Mouse (Mus musculus) adrenal gland, postnatal 25 days (tissue): ENCODE measurements at regions not wholly inside any gene's neighbourhood (a gene's known extent, or its start where the extent isn't known, plus 50 kb on each side); places are given as distances from the start of the nearest gene placed in this dataset.

ENCODE experiments used
- DNase-seq: peaks from one replicate; pipeline ENCODE4 v3.0.0; 2021; ENCODE audit warnings: mixed read lengths

GRCm38 (mm10) chr15:49043035-49043434 lies 4841.7 kb upstream of the Gm7489 start:
- no peak for DNase-seq

GRCm38 (mm10) chr15:49065069-49065468 lies 4819.6 kb upstream of the Gm7489 start:
- DNase-seq, result no peak

- peak; percentile 90 for DNase-seq
Observed at GRCm38 (mm10) chr15:49065875-49066274, 4818.8 kb upstream of the Gm7489 start.

- DNase-seq, result no peak
Observed at GRCm38 (mm10) chr15:49066367-49066766, 4818.3 kb upstream of the Gm7489 start.
